Mouse (Mus musculus) liver, embryonic 16.5 days (tissue): ENCODE measurements around the gene Zdhhc17. TPM values are rescaled to one million over a fixed set of nuclear protein-coding genes. Genes with fewer than 3 reads are reported as not detected.

Experiments
- ATAC-seq: fragments of 200-750 bp; cut with Nextera tagmentation; 2 replicates; pipeline ENCODE4 v1.8.0; 2017; ENCODE audit warnings: low read depth, mild to moderate bottlenecking, moderate number of reproducible peaks, moderate library complexity
- H3K27ac ChIP-seq: fragments of 300-500 bp; sonication (generic); 2 replicates; pipeline ENCODE4 v1.5.1; 2014; ENCODE audit warnings: mild to moderate bottlenecking, low read length
- H3K27me3 ChIP-seq: fragments of 300-500 bp; sonication (generic); 2 replicates; pipeline ENCODE4 v1.6.1; 2014; ENCODE audit warnings: low read depth, low read length, mixed read lengths; ENCODE audit not compliant: control insufficient read depth, insufficient read depth
- H3K36me3 ChIP-seq: fragments of 300-500 bp; sonication (generic); 2 replicates; pipeline ENCODE4 v1.6.1; 2014; ENCODE audit warnings: mild to moderate bottlenecking; ENCODE audit not compliant: control insufficient read depth, insufficient read depth
- H3K4me1 ChIP-seq: fragments of 300-500 bp; sonication (generic); 2 replicates; pipeline ENCODE4 v1.6.1; 2014; ENCODE audit warnings: low read depth, low read length, mixed read lengths; ENCODE audit not compliant: control insufficient read depth
- H3K4me2 ChIP-seq: fragments of 300-500 bp; sonication (generic); 2 replicates; pipeline ENCODE4 v1.6.1; 2014; ENCODE audit warnings: low read depth, low read length, mixed read lengths
- H3K4me3 ChIP-seq: fragments of 300-500 bp; sonication (generic); 2 replicates; pipeline ENCODE4 v1.5.1; 2014; ENCODE audit warnings: low read depth, mild to moderate bottlenecking, low read length
- H3K9ac ChIP-seq: fragments of 300-500 bp; sonication (generic); 2 replicates; pipeline ENCODE4 v1.6.1; 2014; ENCODE audit warnings: low read depth, low read length
- H3K9me3 ChIP-seq: fragments of 300-500 bp; sonication (generic); replicated peaks from 2 replicates; pipeline ENCODE4 v1.6.1; 2016; ENCODE audit warnings: low read length; ENCODE audit not compliant: control insufficient read depth
- WGBS: fragments of 180-500 bp; shearing (Covaris S2); extraction: QIAGEN DNeasy Blood & Tissue Kit; methylation state at CpG from one replicate; pipeline ENCODE4 v1.1.7; 2014; ENCODE audit not compliant: insufficient replicate concordance; 5-methylcytosine and 5-hydroxymethylcytosine counted together
- polyA plus RNA-seq: library from polyadenylated mRNA; unstranded; fragments of >200 nt; fragmentation: Nextera tagmentation; extraction: Ambion mirVana; gene quantifications from 2 replicates; pipeline ENCODE4 v1.2.1, GENCODE M21; 2015

The Zdhhc17 gene
- polyA plus RNA-seq, 1 experiment from 2014 or later = 4.6 TPM

- no peak overlapping the region for H3K4me3 ChIP-seq
- H3K27me3 ChIP-seq = no peaks in the 10 kb centered on the region
- no peaks in the 10 kb centered on the region for H3K9me3 ChIP-seq
- H3K4me2 ChIP-seq = no peak overlapping the region
- WGBS = 85% methylated on average over 11 of the region's 11 CpGs
- H3K4me1 ChIP-seq = no peaks in the 10 kb centered on the region
- no peak overlapping the region for H3K27ac ChIP-seq
- ATAC-seq = no peak
- H3K36me3 ChIP-seq = no peaks in the 10 kb centered on the region
- no peak overlapping the region for H3K9ac ChIP-seq
Observed at GRCm38 (mm10) chr10:110941968-110942367, 68.0 kb downstream of the Zdhhc17 start.

- Histone ChIP-seq H3K4me3 (no peak overlapping the region), H3K4me1 (no peaks in the 10 kb centered on the region), H3K27me3 (no peaks in the 10 kb centered on the region), H3K4me2 (no peak overlapping the region), H3K9me3 (no peaks in the 10 kb centered on the region), H3K9ac (no peak overlapping the region), H3K36me3 (no peaks in the 10 kb centered on the region), H3K27ac (no peak overlapping the region)
- no peak for ATAC-seq
- 78% methylated on average over 13 of the region's 13 CpGs for WGBS
Observed at GRCm38 (mm10) chr10:110940740-110941398, 69.1 kb downstream of the Zdhhc17 start.

DNA sequence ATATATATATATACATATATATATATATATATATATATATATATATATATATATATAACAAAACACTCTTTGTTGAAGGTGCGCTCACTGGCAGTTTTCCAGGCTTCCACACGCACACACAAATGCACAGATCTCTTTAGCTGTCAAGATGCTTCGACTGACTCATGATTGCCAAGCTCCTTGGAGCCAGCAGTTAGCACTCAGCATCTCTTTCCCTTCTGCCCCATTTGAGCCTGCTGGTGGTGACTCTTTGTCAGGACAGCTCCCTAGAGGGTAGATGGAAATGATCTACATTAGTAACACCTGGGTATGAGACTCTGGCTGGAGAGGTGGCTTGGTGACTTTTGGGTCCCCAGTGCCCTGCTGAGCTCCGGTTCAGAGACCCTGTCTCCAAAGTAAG, 70.2 kb downstream of the Zdhhc17 start:
- no peaks in the 10 kb centered on the region for H3K4me1 ChIP-seq
- no peaks in the 10 kb centered on the region for H3K36me3 ChIP-seq
- ATAC-seq = no peak
- no peak overlapping the region for H3K9ac ChIP-seq
- no peak overlapping the region for H3K27ac ChIP-seq
- no peak overlapping the region for H3K4me2 ChIP-seq
- H3K9me3 ChIP-seq = no peaks in the 10 kb centered on the region
- H3K27me3 ChIP-seq = no peaks in the 10 kb centered on the region
- 74% methylated on average over 4 of the region's 4 CpGs for WGBS
- H3K4me3 ChIP-seq = no peak overlapping the region

GRCm38 (mm10) chr10:110938841-110939549, 70.9 kb downstream of the Zdhhc17 start:
- Histone ChIP-seq H3K4me3 (no peak overlapping the region), H3K27me3 (no peaks in the 10 kb centered on the region), H3K36me3 (no peaks in the 10 kb centered on the region), H3K27ac (no peak overlapping the region), H3K9ac (no peak overlapping the region), H3K9me3 (no peaks in the 10 kb centered on the region), H3K4me2 (no peak overlapping the region), H3K4me1 (no peaks in the 10 kb centered on the region)
- 77% methylated on average over 19 of the region's 19 CpGs for WGBS
- ATAC-seq = no peak

DNA sequence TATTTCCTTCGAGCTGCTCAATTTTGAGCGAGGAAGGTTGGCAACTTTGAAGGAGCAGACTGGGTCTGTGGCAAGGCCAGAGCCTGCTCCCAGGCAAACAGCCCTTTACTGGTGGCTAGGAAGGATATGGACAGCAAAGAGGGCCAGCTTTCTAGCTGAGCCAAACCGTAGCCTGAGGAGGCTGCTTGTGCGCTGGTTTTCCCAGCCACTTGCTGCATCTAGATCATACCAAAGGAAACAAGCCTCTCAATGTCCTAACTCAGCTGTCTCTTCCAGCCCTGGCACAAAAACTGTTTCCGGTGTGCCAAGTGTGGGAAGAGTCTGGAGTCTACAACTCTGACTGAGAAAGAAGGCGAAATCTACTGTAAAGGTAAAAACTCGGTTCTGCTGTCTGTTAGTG, 71.6 kb downstream of the Zdhhc17 start:
- Histone ChIP-seq H3K9ac (no peak overlapping the region), H3K36me3 (no peaks in the 10 kb centered on the region), H3K27ac (no peak overlapping the region), H3K9me3 (no peaks in the 10 kb centered on the region), H3K4me3 (no peak overlapping the region), H3K27me3 (no peaks in the 10 kb centered on the region), H3K4me2 (no peak overlapping the region), H3K4me1 (no peaks in the 10 kb centered on the region)
- ATAC-seq = no peak
- 74% methylated on average over 7 of the region's 7 CpGs for WGBS

DNA sequence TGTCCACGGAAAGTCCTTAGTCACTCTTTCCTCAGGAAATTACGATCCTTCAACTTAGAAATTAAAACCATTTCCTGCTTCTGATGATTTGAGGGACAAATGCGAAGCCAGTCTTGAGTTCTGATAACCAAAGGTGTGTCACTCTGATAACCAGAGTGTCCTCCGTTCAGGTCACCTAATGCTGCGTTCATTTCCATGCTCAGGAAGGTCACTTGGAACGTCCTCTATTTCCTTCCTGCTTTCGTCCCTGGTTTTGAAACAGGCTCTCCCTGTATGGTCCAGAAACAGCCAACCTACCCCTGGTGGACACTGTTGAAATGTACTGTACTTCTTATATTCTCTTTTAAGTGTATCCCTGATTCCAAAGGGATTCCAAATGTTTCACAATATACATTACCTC, 74.3 kb downstream of the Zdhhc17 start:
- no peak for ATAC-seq
- 24% methylated on average over 7 of the region's 7 CpGs for WGBS
- Histone ChIP-seq H3K4me2 (no peak overlapping the region), H3K4me1 (peaks cover 4% of the 10 kb centered on the region), H3K27me3 (no peaks in the 10 kb centered on the region), H3K27ac (no peak overlapping the region), H3K4me3 (no peak overlapping the region), H3K9me3 (no peaks in the 10 kb centered on the region), H3K9ac (no peak overlapping the region), H3K36me3 (no peaks in the 10 kb centered on the region)

- Histone ChIP-seq H3K9ac (no peak overlapping the region), H3K9me3 (no peaks in the 10 kb centered on the region), H3K36me3 (no peaks in the 10 kb centered on the region), H3K27me3 (no peaks in the 10 kb centered on the region), H3K27ac (no peak overlapping the region), H3K4me2 (no peak overlapping the region), H3K4me1 (peaks cover 4% of the 10 kb centered on the region), H3K4me3 (no peak overlapping the region)
- 71% methylated on average over 11 of the region's 11 CpGs for WGBS
- ATAC-seq = no peak
Observed at GRCm38 (mm10) chr10:110935081-110935480, 74.9 kb downstream of the Zdhhc17 start.

- Histone ChIP-seq H3K4me1 (peaks cover 4% of the 10 kb centered on the region), H3K9me3 (no peaks in the 10 kb centered on the region), H3K9ac (no peak overlapping the region), H3K27me3 (no peaks in the 10 kb centered on the region), H3K27ac (no peak overlapping the region), H3K4me3 (no peak overlapping the region), H3K4me2 (no peak overlapping the region), H3K36me3 (no peaks in the 10 kb centered on the region)
- WGBS = 64% methylated on average over 5 of the region's 5 CpGs
- no peak for ATAC-seq
Observed at GRCm38 (mm10) chr10:110933584-110933983, 76.4 kb downstream of the Zdhhc17 start.

GRCm38 (mm10) chr10:110931913-110932560, 77.9 kb downstream of the Zdhhc17 start:
- no peaks in the 10 kb centered on the region for H3K36me3 ChIP-seq
- no peak overlapping the region for H3K27ac ChIP-seq
- H3K27me3 ChIP-seq = no peaks in the 10 kb centered on the region
- no peaks in the 10 kb centered on the region for H3K9me3 ChIP-seq
- H3K4me3 ChIP-seq = peak overlapping the region; percentile 36
- H3K9ac ChIP-seq = peak overlapping the region; percentile 34
- H3K4me2 ChIP-seq = peak overlapping the region; percentile 59
- peak; percentile 59 for ATAC-seq
- 39% methylated on average over 20 of the region's 20 CpGs for WGBS
- H3K4me1 ChIP-seq = peaks cover 4% of the 10 kb centered on the region
